17 mouse cellular contexts compared by ENCODE assay signal in the genomic region with DNA sequence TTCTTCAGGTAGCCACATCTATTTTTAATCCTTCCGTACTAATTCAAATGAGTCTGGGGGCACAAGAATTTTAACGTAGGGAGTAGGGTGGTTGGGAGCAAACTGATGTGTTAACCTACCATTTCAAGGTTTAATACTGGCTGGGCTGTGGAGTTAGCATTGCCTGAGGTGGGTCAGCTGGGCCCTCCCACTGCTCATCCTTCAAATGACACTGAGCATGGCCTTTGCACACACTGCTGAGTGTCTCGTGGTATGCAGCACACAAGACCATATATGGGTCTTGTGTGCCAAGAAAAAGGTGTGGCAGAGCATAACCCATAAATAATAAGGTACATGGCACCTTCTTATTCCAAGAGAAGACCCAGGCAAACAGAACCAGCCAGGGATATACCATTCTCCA. TPM values are rescaled to one million over a fixed set of nuclear protein-coding genes. Genes with fewer than 3 reads are reported as not detected.
"Had no signal": no experiment of that assay in that cellular context is flagged by ENCODE, and none has a peak within 500 bp of the region (broad histone marks: within the 10 kb centered on the region; RNA-seq: fewer than 3 reads in every experiment).

No protein-coding gene starts in this region.

- H3K4me1 ChIP-seq: stomach, embryonic 15.5 days had no signal

- H3K36me3 ChIP-seq: neural tube, embryonic 13.5 days; neural tube, embryonic 15.5 days; stomach, embryonic 15.5 days had no signal

- H3K9me3 ChIP-seq: neural tube, embryonic 13.5 days; neural tube, embryonic 15.5 days; stomach, embryonic 15.5 days had no signal

- H3K27me3 ChIP-seq: neural tube, embryonic 13.5 days; neural tube, embryonic 15.5 days; stomach, embryonic 15.5 days had no signal

- H3K27ac ChIP-seq: neural tube, embryonic 13.5 days; neural tube, embryonic 15.5 days; stomach, embryonic 15.5 days; stomach, postnatal 0 days had no signal

- H3K4me2 ChIP-seq: neural tube, embryonic 13.5 days; neural tube, embryonic 15.5 days; stomach, embryonic 15.5 days had no signal

- H3K9ac ChIP-seq: neural tube, embryonic 13.5 days; neural tube, embryonic 15.5 days; stomach, embryonic 15.5 days had no signal

- H3K4me3 ChIP-seq: neural tube, embryonic 13.5 days; neural tube, embryonic 15.5 days; stomach, embryonic 15.5 days had no signal

- DNase-seq: retina, postnatal 1 day; right cerebral cortex, adult 18-20 months; right cerebral cortex, postnatal 14 days; right cerebral cortex, postnatal 25 days; right cerebral cortex, postnatal 4 days; thymus, adult 18-20 months; thymus, adult 2 months; thymus, postnatal 14 days; thymus, postnatal 25 days; thymus, postnatal 36 days; thymus, postnatal 4 days had no signal

RNA-seq across cellular contexts. Expression of a gene that starts 6.7 kb away (rescaled TPM):
- total RNA-seq: neutrophil, adult 5-6 weeks had no signal
- polyA plus RNA-seq: small intestine, adult 2 months had no signal
